Mouse (Mus musculus): ENCODE measurements around the gene Celf2. TPM values are rescaled to one million over a fixed set of nuclear protein-coding genes. Genes with fewer than 3 reads are reported as not detected.
A peak's percentile ranks its signal among the peaks of the same experiment; 100 is the strongest.

Celf2 gene
- total and polyA plus RNA-seq, 2 experiments from 2014 or later = 185 to 205 TPM

DNA sequence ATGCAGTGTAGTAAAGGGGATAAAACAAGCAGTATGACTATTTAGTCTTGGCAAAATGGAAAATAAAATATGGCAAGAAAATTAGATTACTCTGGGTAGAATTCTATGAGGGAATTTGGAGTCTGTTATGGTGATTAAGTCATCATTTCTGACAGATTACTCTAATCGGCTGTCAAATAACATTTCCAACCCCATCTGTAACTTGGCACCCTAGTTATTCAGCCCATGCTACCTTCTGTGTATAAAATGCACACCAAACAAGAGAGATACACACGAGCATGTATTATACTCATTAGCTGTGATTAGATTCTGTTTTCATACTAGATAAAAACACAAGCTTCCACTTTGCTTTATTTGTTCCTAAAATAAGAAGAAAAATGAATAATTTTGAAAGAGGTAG lies 872.2 kb downstream of the Celf2 start:
- Histone ChIP-seq H3K4me2 (ENCODE audit: low read depth) (no peak overlapping the region), H3K27me3 (ENCODE audit: insufficient read depth, low read length) (no peaks in the 10 kb centered on the region), H3K27ac (ENCODE audit: low read depth, low read length) (0 out of 2 replicates have a peak overlapping the region, but pooled peaks have one; percentile 1), H3K9me3 (ENCODE audit: low read length) (no peaks in the 10 kb centered on the region), H3K9ac (no peak overlapping the region), H3K36me3 (ENCODE audit: insufficient read depth) (no peaks in the 10 kb centered on the region), H3K4me1 (ENCODE audit: insufficient read depth) (no peaks in the 10 kb centered on the region; the same call in 1 of the 2 replicates), H3K4me3 (ENCODE audit: low read depth, low read length) (no peak overlapping the region)
- ATAC-seq (no peak), DNase-seq (no peak)
- 32% methylated on average over 2 of the region's 2 CpGs for WGBS
- TF ChIP-seq CTCF (IDR thresholded peaks at IDR 0.05; ENCODE audit: low read depth) = no peak

GRCm38 (mm10) chr2:6634899-6635298 lies 874.5 kb downstream of the Celf2 start:
- DNase-seq = no peak
- WGBS = 95% methylated on average over 6 of the region's 6 CpGs
- no peak for TF ChIP-seq CTCF (IDR thresholded peaks at IDR 0.05; ENCODE audit: low read depth)
- Histone ChIP-seq H3K4me1 (ENCODE audit: insufficient read depth) (no peaks in the 10 kb centered on the region; the same call in 1 of the 2 replicates), H3K9ac (no peak overlapping the region), H3K27me3 (ENCODE audit: insufficient read depth, low read length) (no peaks in the 10 kb centered on the region), H3K27ac (ENCODE audit: low read depth, low read length) (no peak overlapping the region), H3K36me3 (ENCODE audit: insufficient read depth) (no peaks in the 10 kb centered on the region), H3K9me3 (ENCODE audit: low read length) (no peaks in the 10 kb centered on the region), H3K4me2 (ENCODE audit: low read depth) (no peak overlapping the region), H3K4me3 (ENCODE audit: low read depth, low read length) (no peak overlapping the region)
- ATAC-seq = no peak

DNA sequence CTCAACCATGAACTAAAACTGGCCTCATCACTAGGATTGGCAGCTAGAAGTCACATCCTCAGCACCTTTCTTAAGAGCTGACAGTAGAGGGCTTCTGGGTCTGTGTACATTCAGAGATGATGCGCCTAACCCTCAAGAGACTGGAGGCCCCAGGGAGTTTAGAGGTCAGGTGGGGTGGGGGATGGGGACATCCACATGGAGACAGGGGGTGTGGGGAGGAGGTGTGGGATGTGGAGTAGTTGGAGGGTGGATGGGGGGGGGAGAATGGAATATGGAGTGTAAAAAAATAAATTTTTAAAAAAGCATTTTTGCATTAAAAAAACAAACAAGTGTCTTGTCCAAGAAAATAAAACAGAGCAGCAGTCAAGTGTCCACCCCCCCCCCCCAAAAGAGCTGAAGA lies 876.2 kb downstream of the Celf2 start:
- H3K4me1 ChIP-seq (ENCODE audit: insufficient read depth) = no peaks in the 10 kb centered on the region
- no peak overlapping the region for H3K9ac ChIP-seq
- H3K36me3 ChIP-seq (ENCODE audit: insufficient read depth) = no peaks in the 10 kb centered on the region
- no peak overlapping the region for H3K27ac ChIP-seq (ENCODE audit: low read depth, low read length)
- H3K4me3 ChIP-seq (ENCODE audit: low read depth, low read length) = no peak overlapping the region
- no peak overlapping the region for H3K4me2 ChIP-seq (ENCODE audit: low read depth)
- ATAC-seq (no peak), DNase-seq (no peak)
- no peaks in the 10 kb centered on the region for H3K9me3 ChIP-seq (ENCODE audit: low read length)
- no peaks in the 10 kb centered on the region for H3K27me3 ChIP-seq (ENCODE audit: insufficient read depth, low read length)
- 94% methylated on average over 1 of the region's 1 CpGs for WGBS
- TF ChIP-seq CTCF (IDR thresholded peaks at IDR 0.05; ENCODE audit: low read depth) = no peak

DNA sequence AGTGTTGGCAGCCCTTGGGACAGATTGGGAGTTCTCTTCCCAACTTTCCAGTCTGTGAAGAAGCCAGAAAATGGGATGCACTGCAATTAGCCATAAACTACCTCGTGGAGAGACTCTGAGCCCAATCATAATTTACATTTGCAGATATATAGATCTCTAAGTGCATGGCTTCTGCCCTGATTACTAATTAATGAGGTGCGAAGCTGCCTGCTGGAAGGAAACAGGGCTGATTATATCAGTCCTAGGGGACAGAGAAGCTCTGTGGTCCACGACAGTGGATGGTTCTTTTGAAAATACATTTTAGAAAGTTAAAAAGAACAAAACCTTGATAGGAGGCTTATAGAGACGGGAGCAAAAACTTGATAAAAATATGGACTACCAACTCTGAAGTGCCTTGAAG lies 885.6 kb downstream of the Celf2 start:
- WGBS = 63% methylated on average over 4 of the region's 4 CpGs

DNA sequence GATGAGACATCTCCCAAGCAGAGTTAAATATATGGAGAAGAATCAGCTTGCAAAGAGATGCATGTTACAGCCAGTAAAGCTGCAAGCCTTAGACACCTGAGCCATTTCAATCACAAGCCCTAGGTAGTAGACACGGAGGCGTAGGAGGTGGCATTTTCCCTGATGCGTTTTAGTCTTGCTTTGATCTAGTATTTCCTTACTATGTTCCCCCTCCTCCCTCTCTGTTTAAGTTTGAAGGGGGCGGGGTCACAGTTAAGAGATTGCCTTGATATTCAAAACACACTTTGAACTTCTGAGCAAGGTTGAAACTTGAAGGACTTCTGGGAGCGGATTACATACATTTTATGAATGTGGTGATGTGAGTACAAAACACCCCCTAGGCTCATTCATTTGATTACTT lies 887.3 kb downstream of the Celf2 start:
- WGBS = 73% methylated on average over 5 of the region's 5 CpGs
- H3K9me3 ChIP-seq (ENCODE audit: low read length) = no peaks in the 10 kb centered on the region
- DNase-seq (no peak), ATAC-seq (no peak)
- H3K4me1 ChIP-seq (ENCODE audit: insufficient read depth) = no peaks in the 10 kb centered on the region
- H3K36me3 ChIP-seq (ENCODE audit: insufficient read depth) = peaks cover under 1% of the 10 kb centered on the region
- H3K9ac ChIP-seq = no peak overlapping the region
- H3K4me2 ChIP-seq (ENCODE audit: low read depth) = no peak overlapping the region
- no peaks in the 10 kb centered on the region for H3K27me3 ChIP-seq (ENCODE audit: insufficient read depth, low read length)
- H3K27ac ChIP-seq (ENCODE audit: low read depth, low read length) = no peak overlapping the region
- no peak for TF ChIP-seq CTCF (IDR thresholded peaks at IDR 0.05; ENCODE audit: low read depth)
- no peak overlapping the region for H3K4me3 ChIP-seq (ENCODE audit: low read depth, low read length)

More for the DNA sequence above, 885.6 kb downstream of the Celf2 start:
- no peak for DNase-seq
- Histone ChIP-seq H3K36me3 (ENCODE audit: insufficient read depth) (no peaks in the 10 kb centered on the region; the same call in 1 of the 2 replicates), H3K4me1 (ENCODE audit: insufficient read depth) (no peaks in the 10 kb centered on the region), H3K9me3 (ENCODE audit: low read length) (no peaks in the 10 kb centered on the region), H3K27me3 (ENCODE audit: insufficient read depth, low read length) (no peaks in the 10 kb centered on the region), H3K9ac (no peak overlapping the region), H3K27ac (ENCODE audit: low read depth, low read length) (no peak overlapping the region), H3K4me3 (ENCODE audit: low read depth, low read length) (no peak overlapping the region), H3K4me2 (ENCODE audit: low read depth) (no peak overlapping the region)
- TF ChIP-seq CTCF (IDR thresholded peaks at IDR 0.05; ENCODE audit: low read depth) = no peak
- no peak for ATAC-seq

DNA sequence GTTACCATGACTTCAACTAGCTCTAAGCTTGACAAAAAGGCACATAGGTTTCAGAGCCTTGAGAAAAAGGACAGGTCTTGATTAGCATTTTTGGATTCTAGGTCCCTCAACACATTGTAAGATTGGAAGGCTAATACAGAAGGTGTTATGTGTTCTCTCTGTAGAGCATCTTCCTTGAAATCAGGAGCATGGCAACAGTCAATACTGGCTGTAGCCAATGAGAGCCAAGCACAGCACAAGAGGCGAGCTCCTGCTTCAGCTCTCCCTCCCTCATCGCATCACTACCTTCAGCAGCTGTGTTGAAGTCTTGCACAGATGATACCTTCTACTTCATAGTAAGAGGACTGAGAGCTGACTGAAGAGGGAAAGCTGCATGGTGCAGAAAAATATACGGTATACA lies 890.5 kb downstream of the Celf2 start:
- H3K4me2 ChIP-seq (ENCODE audit: low read depth) = no peak overlapping the region
- no peaks in the 10 kb centered on the region for H3K4me1 ChIP-seq (ENCODE audit: insufficient read depth)
- H3K27ac ChIP-seq (ENCODE audit: low read depth, low read length) = no peak overlapping the region
- no peak for TF ChIP-seq CTCF (IDR thresholded peaks at IDR 0.05; ENCODE audit: low read depth)
- H3K9ac ChIP-seq = no peak overlapping the region
- no peaks in the 10 kb centered on the region for H3K27me3 ChIP-seq (ENCODE audit: insufficient read depth, low read length)
- ATAC-seq (no peak; the same call in 1 of the 2 replicates), DNase-seq (no peak)
- no peaks in the 10 kb centered on the region for H3K9me3 ChIP-seq (ENCODE audit: low read length)
- WGBS = 57% methylated on average over 3 of the region's 3 CpGs
- H3K4me3 ChIP-seq (ENCODE audit: low read depth, low read length) = no peak overlapping the region
- peaks cover 19% of the 10 kb centered on the region for H3K36me3 ChIP-seq (ENCODE audit: insufficient read depth)

DNA sequence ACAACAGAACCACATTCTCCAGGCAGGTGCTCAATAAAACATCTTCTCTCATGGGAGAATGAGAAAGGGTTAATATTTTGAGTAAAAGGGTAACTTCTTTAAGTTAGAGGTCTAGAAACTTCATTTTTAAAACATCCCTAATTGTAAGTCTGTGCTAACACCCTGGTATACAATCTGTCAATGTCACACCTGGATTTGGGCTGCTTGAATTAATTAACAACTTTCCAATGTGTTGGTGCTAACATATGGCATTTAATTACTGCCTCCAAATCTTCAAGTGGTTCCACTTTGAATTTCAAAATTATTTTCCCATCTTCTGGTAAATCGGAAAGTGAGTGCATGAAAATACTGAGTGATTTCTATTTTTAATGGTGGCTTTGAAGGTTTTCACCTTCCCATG lies 890.9 kb downstream of the Celf2 start:
- peaks cover 19% of the 10 kb centered on the region for H3K36me3 ChIP-seq (ENCODE audit: insufficient read depth)
- H3K27ac ChIP-seq (ENCODE audit: low read depth, low read length) = no peak overlapping the region
- no peak for TF ChIP-seq CTCF (IDR thresholded peaks at IDR 0.05; ENCODE audit: low read depth)
- H3K9me3 ChIP-seq (ENCODE audit: low read length) = no peaks in the 10 kb centered on the region
- H3K27me3 ChIP-seq (ENCODE audit: insufficient read depth, low read length) = no peaks in the 10 kb centered on the region
- H3K4me2 ChIP-seq (ENCODE audit: low read depth) = no peak overlapping the region
- H3K4me1 ChIP-seq (ENCODE audit: insufficient read depth) = no peaks in the 10 kb centered on the region
- DNase-seq = no peak
- no peak overlapping the region for H3K9ac ChIP-seq
- no peak for ATAC-seq
- WGBS = 41% methylated on average over 1 of the region's 1 CpGs
- H3K4me3 ChIP-seq (ENCODE audit: low read depth, low read length) = no peak overlapping the region
